Mouse (Mus musculus) forebrain, embryonic 10.5 days (tissue): Measurements from ENCODE around the gene Rec8. TPM values are rescaled to one million over a fixed set of nuclear protein-coding genes. Genes with fewer than 3 reads are reported as not detected.

Source experiments
- DNase-seq: peaks from one replicate; pipeline ENCODE4 v3.0.0-alpha.2; 2017; ENCODE audit warnings: low spot score; ENCODE audit errors: extremely low spot score
- H3K27ac ChIP-seq: fragments of 300-500 bp; sonication (generic); 2 replicates; pipeline ENCODE4 v1.5.1; 2016; ENCODE audit warnings: mild to moderate bottlenecking
- H3K27me3 ChIP-seq: fragments of 300-500 bp; sonication (generic); 2 replicates; pipeline ENCODE4 v1.6.1; 2016; ENCODE audit warnings: mild to moderate bottlenecking; ENCODE audit not compliant: poor library complexity, severe bottlenecking
- H3K36me3 ChIP-seq: fragments of 300-500 bp; sonication (generic); replicated peaks from 2 replicates; pipeline ENCODE4 v1.6.1; 2016; ENCODE audit warnings: mild to moderate bottlenecking, moderate library complexity
- H3K4me1 ChIP-seq: fragments of 300-500 bp; sonication (generic); 2 replicates; pipeline ENCODE4 v1.6.1; 2016
- H3K4me3 ChIP-seq: fragments of 300-500 bp; sonication (generic); 2 replicates; pipeline ENCODE4 v1.5.1; 2016; ENCODE audit warnings: mild to moderate bottlenecking, moderate library complexity
- H3K9me3 ChIP-seq: fragments of 300-500 bp; sonication (generic); 2 replicates; pipeline ENCODE4 v1.6.1; 2016; ENCODE audit warnings: mild to moderate bottlenecking, moderate library complexity
- WGBS: fragments of 180-500 bp; shearing (Covaris S2); methylation state at CpG from one replicate; pipeline ENCODE4 v1.1.7; 2016; 5-methylcytosine and 5-hydroxymethylcytosine counted together
- polyA plus RNA-seq: library from polyadenylated mRNA; unstranded; fragments of >200 nt; fragmentation: Nextera tagmentation; extraction: Ambion mirVana; gene quantifications from 2 replicates; pipeline ENCODE4 v1.2.1, GENCODE M21; 2016

Gene Rec8
- polyA plus RNA-seq, 1 experiment from 2014 or later, result 5.6 TPM

DNA sequence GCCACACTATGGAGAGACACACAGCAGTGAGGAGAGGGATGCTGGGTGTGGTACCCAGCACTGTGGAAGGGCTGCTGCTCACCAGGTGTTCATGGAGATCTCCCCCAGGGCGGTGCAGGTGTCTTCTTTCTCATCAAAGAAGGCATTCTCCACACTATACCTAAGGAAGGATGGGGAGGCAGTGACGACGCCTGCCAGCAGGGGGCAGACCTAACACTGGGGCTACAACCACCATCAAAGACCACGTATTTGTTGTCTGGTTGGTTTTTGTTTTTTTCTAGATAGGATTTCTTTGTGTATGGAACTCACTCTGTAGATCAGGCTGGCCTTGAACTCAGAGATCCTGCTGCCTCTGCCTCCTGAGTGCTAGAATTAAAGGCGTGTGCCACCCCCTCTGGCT, 11.5 kb downstream of the Rec8 start:
- peaks cover 5% of the 10 kb centered on the region for H3K4me1 ChIP-seq
- no peak overlapping the region for H3K27ac ChIP-seq
- DNase-seq, result no peak
- H3K4me3 ChIP-seq, result no peak overlapping the region
- H3K27me3 ChIP-seq, result no peaks in the 10 kb centered on the region
- peaks cover 100% of the 10 kb centered on the region for H3K36me3 ChIP-seq
- 59% methylated on average over 5 of the region's 5 CpGs for WGBS
- H3K9me3 ChIP-seq, result no peaks in the 10 kb centered on the region

DNA sequence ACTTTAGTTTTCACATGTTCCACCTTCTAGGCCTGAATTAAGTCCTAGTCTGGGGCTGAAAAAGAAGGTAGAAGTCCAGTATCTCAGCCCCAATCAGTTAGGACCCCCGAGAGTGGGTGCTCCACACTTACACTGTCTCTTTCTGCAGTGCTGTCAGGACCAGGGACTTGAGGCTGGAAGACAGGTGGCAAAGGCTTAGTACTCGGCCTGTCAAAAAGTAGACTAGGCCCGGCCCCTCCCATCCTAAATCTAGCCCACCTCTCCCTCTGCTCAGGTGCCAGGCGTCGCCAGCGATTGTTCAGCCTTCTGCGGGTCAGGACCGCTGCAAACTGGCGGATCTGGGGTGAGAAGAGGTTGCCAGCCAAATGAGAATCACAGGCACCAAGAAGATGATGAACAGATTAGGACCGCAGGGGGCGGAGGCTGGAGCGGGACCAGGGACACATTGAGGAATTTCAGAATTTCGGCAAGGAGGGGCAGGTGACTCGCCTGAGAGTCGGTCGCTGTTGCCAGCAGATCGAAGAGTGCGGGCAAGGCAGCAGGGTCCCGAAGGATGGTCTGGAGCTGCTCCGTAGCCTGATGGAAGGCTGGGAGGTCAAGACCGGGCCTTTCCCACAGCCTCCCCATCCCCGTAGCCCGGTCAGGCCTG, 17.2 kb downstream of the Rec8 start:
- peaks cover 25% of the 10 kb centered on the region for H3K4me1 ChIP-seq
- H3K4me3 ChIP-seq, result peak overlapping the region; percentile 79
- H3K36me3 ChIP-seq, result peaks cover 85% of the 10 kb centered on the region
- H3K27ac ChIP-seq, result peak overlapping the region; percentile 88
- DNase-seq, result peak; percentile 36
- H3K9me3 ChIP-seq, result no peaks in the 10 kb centered on the region
- H3K27me3 ChIP-seq, result no peaks in the 10 kb centered on the region
- 3% methylated on average over 23 of the region's 23 CpGs for WGBS

DNA sequence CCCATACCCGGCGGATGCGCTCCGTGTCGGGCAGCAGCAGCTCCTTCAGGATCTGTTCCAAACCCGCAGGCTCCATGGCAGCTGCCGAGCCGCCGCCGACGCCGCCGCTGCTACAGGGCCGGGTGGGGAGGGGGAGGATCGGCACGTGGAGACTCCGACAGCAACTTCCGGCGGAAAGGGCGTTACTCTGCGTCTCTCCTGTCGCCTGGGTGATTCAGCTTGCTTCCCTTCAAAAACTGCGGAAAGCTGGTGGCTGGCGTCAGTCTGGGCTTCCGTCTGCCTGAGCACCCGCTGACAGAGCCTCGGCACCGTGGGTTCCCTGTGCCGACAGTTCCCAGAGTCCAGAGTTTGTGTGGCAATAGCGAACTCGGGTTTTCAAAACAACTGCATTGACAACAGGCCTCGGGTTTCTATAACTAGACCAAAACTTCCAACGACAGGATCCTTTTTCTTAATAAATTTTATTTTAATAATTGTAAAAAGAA, 17.7 kb downstream of the Rec8 start, which contains the start of gene Ipo4:
TSS of gene Ipo4 (minus strand) at position 435 of the 485 bp plus-strand sequence.
- H3K36me3 ChIP-seq, result peaks cover 85% of the 10 kb centered on the region
- WGBS, result 3% methylated on average over 33 of the region's 33 CpGs
- DNase-seq, result peak; percentile 91

DNA sequence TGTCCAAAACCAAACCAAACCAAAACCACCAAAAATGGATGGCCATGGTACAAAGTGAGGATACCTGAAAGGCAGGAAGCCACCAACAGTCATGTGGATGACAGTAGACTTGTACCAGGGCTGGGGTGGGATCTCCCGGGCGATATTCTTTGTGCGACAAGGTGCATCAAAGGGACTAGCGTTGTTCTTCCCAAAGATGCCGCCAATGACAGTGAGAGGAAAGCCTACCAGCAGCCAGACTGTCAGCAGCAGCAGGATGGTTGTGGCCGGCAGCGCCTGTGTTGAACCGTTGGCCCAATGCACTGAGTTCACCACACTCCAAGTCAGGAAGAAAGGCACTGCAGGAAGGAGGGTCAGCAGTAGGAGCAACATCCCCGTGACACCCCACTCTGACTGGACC, 20.0 kb downstream of the Rec8 start, which contains the start of gene Gm49378:
TSS of gene Gm49378 (minus strand) at position 101 of the 400 bp plus-strand sequence.
- no peak for DNase-seq
- H3K27ac ChIP-seq, result no peak within 1 kb of the TSS
- 95% methylated on average over 9 of the region's 9 CpGs for WGBS
- peaks cover 76% of the 10 kb centered on the region for H3K36me3 ChIP-seq
- no peaks in the 10 kb centered on the region for H3K27me3 ChIP-seq
- H3K4me1 ChIP-seq, result peaks cover 40% of the 10 kb centered on the region
- no peaks in the 10 kb centered on the region for H3K9me3 ChIP-seq
- no peak within 1 kb of the TSS for H3K4me3 ChIP-seq

More for the DNA sequence above, 17.7 kb downstream of the Rec8 start, which contains the start of gene Ipo4:
- Histone ChIP-seq H3K27ac (peak within 1 kb of the TSS; percentile 88), H3K27me3 (no peaks in the 10 kb centered on the region), H3K4me1 (peaks cover 25% of the 10 kb centered on the region), H3K4me3 (peak within 1 kb of the TSS; percentile 79), H3K9me3 (no peaks in the 10 kb centered on the region)

DNA sequence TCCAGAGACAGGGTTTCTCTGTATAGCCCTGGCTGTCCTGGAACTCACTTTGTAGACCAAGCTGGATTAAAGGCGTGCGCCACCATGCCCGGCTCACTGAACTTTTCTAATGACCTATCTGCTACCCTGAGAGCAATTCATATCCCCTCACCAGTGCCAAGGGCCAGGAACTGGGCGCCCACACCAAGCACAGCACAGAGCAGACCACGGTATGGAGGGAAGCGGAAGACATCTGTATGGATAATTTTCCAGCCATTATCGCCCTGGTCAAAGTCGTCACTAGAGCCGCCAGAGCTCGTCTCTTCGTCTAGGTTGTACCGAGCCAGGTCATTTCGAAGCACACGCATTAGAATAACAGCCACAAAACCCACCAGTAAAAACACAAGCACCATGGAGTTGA, 23.0 kb downstream of the Rec8 start:
- peaks cover 66% of the 10 kb centered on the region for H3K36me3 ChIP-seq
- H3K4me3 ChIP-seq, result no peak overlapping the region
- no peaks in the 10 kb centered on the region for H3K9me3 ChIP-seq
- whole genome bisulfite sequencing, result 94% methylated on average over 14 of the region's 14 CpGs
- DNase-seq, result no peak
- peaks cover 38% of the 10 kb centered on the region for H3K4me1 ChIP-seq
- no peak overlapping the region for H3K27ac ChIP-seq
- H3K27me3 ChIP-seq, result no peaks in the 10 kb centered on the region

DNA sequence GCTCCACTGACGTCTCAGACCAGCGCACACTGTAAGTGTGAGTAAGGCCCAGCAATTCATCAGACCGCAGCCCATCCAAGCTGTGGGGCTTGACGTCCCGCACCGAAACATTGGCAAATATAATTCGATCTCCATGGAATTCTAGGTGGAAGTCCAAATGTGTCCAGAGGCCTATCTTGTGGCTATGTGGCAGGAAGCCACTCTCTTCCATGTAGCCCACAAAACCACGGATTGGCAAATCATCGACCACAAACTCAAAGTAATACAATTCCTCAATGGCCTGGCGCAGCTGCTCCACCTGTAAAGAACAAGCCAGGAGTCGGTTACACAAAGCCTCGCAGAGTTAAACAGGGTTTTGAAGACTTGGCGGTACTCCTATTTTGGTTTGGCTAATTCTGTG, 23.5 kb downstream of the Rec8 start:
- Histone ChIP-seq H3K4me1 (peaks cover 34% of the 10 kb centered on the region), H3K36me3 (peaks cover 67% of the 10 kb centered on the region)
- 96% methylated on average over 13 of the region's 13 CpGs for WGBS

DNA sequence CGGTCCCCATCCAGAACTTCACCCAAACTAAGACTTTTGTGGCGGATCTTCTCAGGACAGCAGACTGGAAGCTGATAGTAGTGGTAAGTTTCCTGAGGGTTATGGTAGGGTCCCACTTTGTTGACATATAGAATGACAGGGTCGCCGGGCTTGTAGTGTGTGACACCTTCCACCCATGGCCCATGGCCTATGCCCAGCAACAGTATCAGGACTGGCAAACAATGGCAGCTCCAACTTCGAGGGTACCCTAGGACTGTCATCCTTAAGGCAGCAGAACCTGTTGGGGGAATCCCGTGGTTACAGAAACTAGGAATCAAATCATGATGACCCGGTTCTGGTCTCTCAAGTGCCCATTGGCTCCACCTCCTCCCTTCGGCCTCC, 24.8 kb downstream of the Rec8 start:
- no peaks in the 10 kb centered on the region for H3K27me3 ChIP-seq
- H3K36me3 ChIP-seq, result peaks cover 67% of the 10 kb centered on the region
- H3K9me3 ChIP-seq, result no peaks in the 10 kb centered on the region
- DNase-seq, result no peak
- peak overlapping the region; percentile 100 for H3K27ac ChIP-seq
- peak overlapping the region; percentile 97 for H3K4me3 ChIP-seq
- peaks cover 32% of the 10 kb centered on the region for H3K4me1 ChIP-seq
- 22% methylated on average over 8 of the region's 8 CpGs for WGBS

More for the DNA sequence above, 23.5 kb downstream of the Rec8 start:
- no peaks in the 10 kb centered on the region for H3K27me3 ChIP-seq
- no peak overlapping the region for H3K4me3 ChIP-seq
- H3K9me3 ChIP-seq, result no peaks in the 10 kb centered on the region
- H3K27ac ChIP-seq, result no peak overlapping the region
- DNase-seq, result no peak

DNA sequence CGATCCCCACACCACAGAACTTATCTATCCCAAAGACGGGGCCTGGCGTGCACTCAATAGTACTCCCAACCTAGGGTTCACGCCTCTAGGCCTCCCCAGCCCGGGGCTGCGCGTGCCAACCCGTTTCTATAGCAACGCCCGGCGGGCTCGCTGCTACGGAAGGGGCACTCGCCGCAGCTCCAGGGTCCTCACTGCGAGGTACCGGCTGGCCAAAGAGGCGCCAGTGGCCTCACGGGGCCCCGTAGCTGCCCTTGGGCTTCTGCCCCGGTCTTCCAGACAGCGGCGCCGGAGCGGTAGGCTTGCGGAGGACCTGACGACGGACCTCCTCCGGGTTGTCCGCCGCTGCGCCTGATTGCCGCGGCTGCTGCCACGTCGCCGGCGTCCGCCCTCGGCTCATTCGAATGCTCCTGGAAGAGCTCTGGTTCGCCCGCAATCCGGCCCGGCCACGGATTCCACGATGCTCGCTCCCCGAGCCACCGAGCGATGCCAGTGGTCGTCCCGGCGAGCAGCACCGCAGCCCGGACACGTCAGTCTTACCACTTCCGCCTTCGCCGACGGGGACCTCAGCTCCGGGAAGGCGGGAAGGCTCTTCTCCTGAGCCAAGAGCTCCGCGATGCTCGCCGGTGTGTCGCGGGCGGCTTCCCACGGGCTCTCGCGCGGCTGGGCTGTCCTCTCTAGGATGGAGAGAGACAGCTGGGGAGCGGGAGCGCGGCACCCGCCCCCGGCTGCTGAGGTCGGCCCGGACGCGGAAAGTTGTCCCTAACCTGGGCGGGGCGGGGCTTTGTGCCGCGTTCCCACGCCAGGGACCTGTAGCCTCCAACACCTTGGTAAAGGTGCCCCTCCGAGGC, 25.4 kb downstream of the Rec8 start, which contains the start of gene Tm9sf1:
TSS of gene Tm9sf1 (minus strand) at position 747 of the 848 bp plus-strand sequence.
- H3K9me3 ChIP-seq, result no peaks in the 10 kb centered on the region
- peaks cover 62% of the 10 kb centered on the region for H3K36me3 ChIP-seq
- peaks cover 32% of the 10 kb centered on the region for H3K4me1 ChIP-seq
- peak; percentile 85 for DNase-seq
- peak within 1 kb of the TSS; percentile 100 for H3K27ac ChIP-seq
- no peaks in the 10 kb centered on the region for H3K27me3 ChIP-seq
- WGBS, result under 1% methylated on average over 89 of the region's 89 CpGs
- H3K4me3 ChIP-seq, result peak within 1 kb of the TSS; percentile 97

DNA sequence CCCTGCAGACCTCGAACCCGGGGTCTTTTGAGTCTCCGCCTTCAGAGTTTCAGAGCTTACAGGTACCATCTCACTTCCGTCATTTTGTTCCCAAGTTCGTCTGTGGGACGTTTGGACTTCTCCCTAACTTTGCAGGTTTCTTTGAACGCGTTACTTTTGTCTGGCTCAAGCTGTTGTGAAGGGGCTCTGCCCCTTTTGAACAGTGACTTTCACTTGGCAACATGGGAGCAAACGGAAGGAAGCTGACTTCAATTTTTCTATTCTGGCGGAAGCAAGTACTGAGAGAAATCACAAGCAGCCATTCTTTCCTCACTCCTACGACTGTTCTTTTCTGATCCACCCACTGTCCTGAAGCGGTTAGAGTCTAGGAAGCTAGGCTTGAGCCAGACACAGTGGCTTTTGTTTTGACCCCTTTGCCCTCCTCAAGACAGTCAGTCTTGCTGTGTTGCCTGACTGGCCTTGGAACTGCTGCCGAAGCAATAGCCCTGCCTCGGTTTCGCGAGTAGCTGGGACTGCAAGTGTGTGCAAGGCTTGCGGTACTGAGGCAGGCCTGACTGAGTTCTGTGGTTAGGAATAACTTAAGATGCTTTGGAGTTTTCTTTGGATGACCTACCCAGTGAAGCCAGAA, 26.5 kb downstream of the Rec8 start:
- H3K4me3 ChIP-seq, result peak overlapping the region; percentile 97
- peak overlapping the region; percentile 100 for H3K27ac ChIP-seq
- 34% methylated on average over 17 of the region's 17 CpGs for WGBS
- H3K27me3 ChIP-seq, result no peaks in the 10 kb centered on the region
- no peak for DNase-seq
- no peaks in the 10 kb centered on the region for H3K9me3 ChIP-seq
- H3K4me1 ChIP-seq, result peaks cover 32% of the 10 kb centered on the region
- H3K36me3 ChIP-seq, result peaks cover 51% of the 10 kb centered on the region

DNA sequence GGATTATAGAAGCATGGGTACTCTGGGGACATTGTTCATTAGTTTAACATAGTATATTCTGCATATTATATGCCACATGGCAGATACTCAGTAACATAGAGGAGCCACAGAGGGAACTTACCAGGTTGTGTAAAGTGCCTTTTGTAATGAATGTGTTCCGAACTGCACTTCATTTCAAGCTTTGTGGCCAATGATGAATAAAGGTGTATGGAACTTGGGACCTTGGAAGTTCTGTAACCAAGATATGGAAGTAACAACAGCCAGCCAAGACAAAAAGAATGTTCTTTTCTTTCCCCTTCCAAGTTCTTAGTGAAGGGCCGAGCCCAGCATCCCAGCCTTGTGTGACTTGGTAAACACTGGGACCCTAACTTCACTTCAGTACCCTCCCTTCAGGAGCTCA, 32.0 kb downstream of the Rec8 start, which contains the start of gene Tssk4:
TSS of gene Tssk4 (plus strand) at position 301 of the 400 bp plus-strand sequence.
- Histone ChIP-seq H3K27ac (no peak within 1 kb of the TSS), H3K9me3 (no peaks in the 10 kb centered on the region), H3K36me3 (peaks cover 24% of the 10 kb centered on the region), H3K27me3 (no peaks in the 10 kb centered on the region), H3K4me1 (peaks cover 5% of the 10 kb centered on the region), H3K4me3 (no peak within 1 kb of the TSS)
- DNase-seq, result no peak
- 97% methylated on average over 2 of the region's 2 CpGs for WGBS

DNA sequence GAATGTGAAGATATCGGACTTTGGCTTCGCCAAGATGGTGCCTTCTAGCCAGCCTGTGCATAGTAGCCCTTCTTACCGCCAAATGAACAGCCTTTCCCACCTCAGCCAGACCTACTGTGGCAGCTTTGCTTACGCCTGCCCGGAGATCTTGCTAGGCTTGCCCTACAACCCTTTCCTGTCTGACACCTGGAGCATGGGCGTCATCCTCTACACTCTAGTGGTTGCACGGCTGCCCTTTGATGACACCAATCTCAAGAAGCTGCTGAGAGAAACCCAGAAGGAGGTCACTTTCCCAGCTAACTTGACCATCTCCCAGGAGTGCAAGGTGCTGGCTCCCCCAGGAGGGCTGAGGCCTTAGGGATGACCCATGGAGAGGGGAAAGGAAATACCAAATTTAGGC, 33.7 kb downstream of the Rec8 start:
- 87% methylated on average over 7 of the region's 7 CpGs for WGBS
- no peak for DNase-seq
- no peaks in the 10 kb centered on the region for H3K27me3 ChIP-seq

DNA sequence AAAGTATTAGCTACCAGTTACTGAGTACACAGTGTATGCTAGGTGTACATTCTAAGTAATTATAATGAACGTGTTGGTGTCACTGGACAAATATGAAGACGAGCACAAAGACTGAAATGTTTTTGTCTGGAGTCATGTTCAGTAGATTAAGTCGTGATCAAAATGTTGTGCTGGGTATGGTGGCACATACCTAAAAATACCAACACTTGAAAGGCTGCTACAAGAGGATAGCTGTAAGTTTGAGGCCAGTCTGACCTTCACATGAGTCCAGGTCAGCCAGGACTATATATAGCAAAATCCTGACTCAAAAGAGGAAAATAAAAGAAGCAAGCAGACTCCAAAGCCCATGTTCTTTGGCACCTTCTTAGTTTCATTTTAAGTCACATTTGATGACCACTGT, 39.1 kb downstream of the Rec8 start:
- H3K4me1 ChIP-seq, result peaks cover 13% of the 10 kb centered on the region
- no peaks in the 10 kb centered on the region for H3K9me3 ChIP-seq
- 89% methylated on average over 3 of the region's 3 CpGs for WGBS
- no peaks in the 10 kb centered on the region for H3K27me3 ChIP-seq
- DNase-seq, result no peak
- H3K27ac ChIP-seq, result no peak overlapping the region
- H3K4me3 ChIP-seq, result no peak overlapping the region
- peaks cover 32% of the 10 kb centered on the region for H3K36me3 ChIP-seq

More for the DNA sequence above, 33.7 kb downstream of the Rec8 start:
- no peaks in the 10 kb centered on the region for H3K9me3 ChIP-seq
- no peak overlapping the region for H3K4me3 ChIP-seq
- no peaks in the 10 kb centered on the region for H3K4me1 ChIP-seq
- no peak overlapping the region for H3K27ac ChIP-seq
- peaks cover 12% of the 10 kb centered on the region for H3K36me3 ChIP-seq
